Mouse (Mus musculus) liver, embryonic 14.5 days (tissue): Measurements from ENCODE around the gene Rap1gap2.

Experiments
- CTCF ChIP-seq: IDR thresholded peaks from 2 replicates; pipeline ENCODE4 v1.5.1; 2016; ENCODE audit warnings: antibody characterized with exemption, low read depth, control low read depth
- EP300 ChIP-seq: IDR thresholded peaks from 2 replicates; pipeline ENCODE4 v1.6.1; 2016; ENCODE audit warnings: antibody characterized with exemption, low read depth

GRCm38 (mm10) chr11:74522487-74523209 is 88.1 kb downstream of the Rap1gap2 start:
- TF ChIP-seq CTCF (no peak), EP300 (no peak)
